Mouse (Mus musculus) liver, embryonic 14.5 days (tissue): ENCODE results near the gene Cdk2. TPM values are rescaled to one million over a fixed set of nuclear protein-coding genes. Genes with fewer than 3 reads are reported as not detected.

Experiments used
- ATAC-seq: fragments of 200-750 bp; cut with Nextera tagmentation; 2 replicates; pipeline ENCODE4 v1.8.0; 2017; ENCODE audit warnings: moderate number of reproducible peaks, mild to moderate bottlenecking, moderate library complexity; ENCODE audit not compliant: insufficient read depth
- DNase-seq, 3 experiments: peaks; one replicate each; pipeline ENCODE4 v3.0.0-alpha.2; 2012 to 2013; ENCODE audit warnings: low read depth in 3 of 3, low spot score in 3 of 3
- H3K27ac ChIP-seq: fragments of 300-500 bp; sonication (generic); 2 replicates; pipeline ENCODE4 v1.5.1; 2014; ENCODE audit warnings: moderate library complexity, mild to moderate bottlenecking, control low read depth, inconsistent platforms
- H3K27me3 ChIP-seq: fragments of 300-500 bp; sonication (generic); 2 replicates; pipeline ENCODE4 v1.6.1; 2014; ENCODE audit warnings: mild to moderate bottlenecking, low read length, moderate library complexity; ENCODE audit not compliant: control insufficient read depth, insufficient read depth
- H3K36me3 ChIP-seq: fragments of 300-500 bp; sonication (generic); replicated peaks from 2 replicates; pipeline ENCODE4 v1.6.1; 2014; ENCODE audit warnings: low read depth; ENCODE audit not compliant: control insufficient read depth, insufficient read depth
- H3K4me1 ChIP-seq, 2 experiments: fragments of 200-500 bp in 1 of 2; fragments of 300-500 bp in 1 of 2; sonication (generic) in 1 of 2; replicated peaks; 2 replicates each; pipeline ENCODE4 v1.6.1; 2012 to 2014; ENCODE audit warnings: antibody characterized with exemption in 1 of 2, inconsistent platforms in 1 of 2, low read length in 1 of 2; ENCODE audit not compliant: control insufficient read depth in 2 of 2, insufficient read depth in 2 of 2
- H3K4me2 ChIP-seq: fragments of 300-500 bp; sonication (generic); 2 replicates; pipeline ENCODE4 v1.6.1; 2014; ENCODE audit warnings: low read depth, mild to moderate bottlenecking, control low read depth, moderate library complexity
- H3K4me3 ChIP-seq, 2 experiments: fragments of 200-500 bp in 1 of 2; fragments of 300-500 bp in 1 of 2; sonication (generic) in 1 of 2; 2 replicates each; pipeline ENCODE4 v1.5.1; 2012 to 2014; ENCODE audit warnings: low read depth in 2 of 2, low read length in 2 of 2, mild to moderate bottlenecking in 2 of 2, control low read depth in 1 of 2, inconsistent platforms in 1 of 2, moderate library complexity in 1 of 2; ENCODE audit not compliant: insufficient read depth in 1 of 2
- H3K9ac ChIP-seq: fragments of 300-500 bp; sonication (generic); replicated peaks from 2 replicates; pipeline ENCODE4 v1.6.1; 2014; ENCODE audit warnings: mild to moderate bottlenecking, control low read depth, moderate library complexity
- H3K9me3 ChIP-seq: fragments of 300-500 bp; sonication (generic); 2 replicates; pipeline ENCODE4 v1.6.1; 2016; ENCODE audit warnings: low read length, mixed read lengths; ENCODE audit not compliant: control insufficient read depth
- CTCF ChIP-seq: IDR thresholded peaks from 2 replicates; pipeline ENCODE4 v1.5.1; 2016; ENCODE audit warnings: antibody characterized with exemption, low read depth, control low read depth
- EP300 ChIP-seq: IDR thresholded peaks from 2 replicates; pipeline ENCODE4 v1.6.1; 2016; ENCODE audit warnings: antibody characterized with exemption, low read depth
- WGBS: fragments of 180-500 bp; shearing (Covaris S2); extraction: QIAGEN DNeasy Blood & Tissue Kit; methylation state at CpG from one replicate; pipeline ENCODE4 v1.1.7; 2014; ENCODE audit not compliant: insufficient replicate concordance; 5-methylcytosine and 5-hydroxymethylcytosine counted together
- polyA plus RNA-seq, 2 experiments: library from polyadenylated mRNA; depleted of rRNA in 1 of 2; stranded (reverse) in 1 of 2; unstranded in 1 of 2; fragments of >200 nt; fragmentation: Nextera tagmentation in 1 of 2; extraction: Ambion mirVana in 1 of 2; gene quantifications; 2 replicates each; pipeline versions ENCODE4 v1.2.1 to v1.2.3; 2012 to 2014

The Cdk2 gene
- polyA plus RNA-seq, 2 experiments: 40.7 to 51.8 TPM

- Histone ChIP-seq H3K27ac (peak within 1 kb of the TSS; percentile 87), H3K4me1 (peaks cover 14 to 28% of the 10 kb centered on the region in 2 experiments)
- WGBS: 19% methylated on average over 4 of the region's 4 CpGs
Observed at GRCm38 (mm10) chr10:128703895-128704294, 936 bp downstream of the Cdk2 start, which contains the start of gene Pmel. Gene Pmel, plus strand, starts transcription at chr10:128704195.

GRCm38 (mm10) chr10:128702328-128703007 lies 2.4 kb downstream of the Cdk2 start:
- no peaks in the 10 kb centered on the region for H3K9me3 ChIP-seq
- H3K27me3 ChIP-seq: no peaks in the 10 kb centered on the region
- H3K9ac ChIP-seq: no peak overlapping the region
- H3K36me3 ChIP-seq: peaks cover 51% of the 10 kb centered on the region
- DNase-seq (no peak), ATAC-seq (no peak)
- no peak overlapping the region for H3K27ac ChIP-seq
- H3K4me3 ChIP-seq: no peak overlapping the region
- H3K4me1 ChIP-seq: peaks cover 14 to 30% of the 10 kb centered on the region in 2 experiments
- H3K4me2 ChIP-seq: peak overlapping the region; percentile 91; the same call in 1 of the 2 replicates
- TF ChIP-seq CTCF (no peak), EP300 (no peak)
- 54% methylated on average over 6 of the region's 6 CpGs for WGBS

More at GRCm38 (mm10) chr10:128703895-128704294, 936 bp downstream of the Cdk2 start, which contains the start of gene Pmel:
- no peaks in the 10 kb centered on the region for H3K9me3 ChIP-seq
- peaks cover 43% of the 10 kb centered on the region for H3K36me3 ChIP-seq
- H3K27me3 ChIP-seq: no peaks in the 10 kb centered on the region
- DNase-seq (no peak), ATAC-seq (no peak)
- peak within 1 kb of the TSS; percentile 92 to 94 for H3K4me3 ChIP-seq
- peak within 1 kb of the TSS; percentile 91 for H3K4me2 ChIP-seq
- no peak for TF ChIP-seq CTCF
- TF ChIP-seq EP300: no peak
- H3K9ac ChIP-seq: peak within 1 kb of the TSS; percentile 96

- WGBS: 82% methylated on average over 5 of the region's 5 CpGs
- Histone ChIP-seq H3K36me3 (peaks cover 51% of the 10 kb centered on the region), H3K4me3 (no peak overlapping the region)
Observed at GRCm38 (mm10) chr10:128700712-128701111, 4.1 kb downstream of the Cdk2 start.

GRCm38 (mm10) chr10:128699611-128700010 lies 5.2 kb downstream of the Cdk2 start:
- Histone ChIP-seq H3K27me3 (no peaks in the 10 kb centered on the region), H3K9ac (no peak overlapping the region), H3K27ac (no peak overlapping the region), H3K36me3 (peaks cover 51% of the 10 kb centered on the region), H3K4me3 (no peak overlapping the region), H3K4me1 (peaks cover 11 to 33% of the 10 kb centered on the region in 2 experiments), H3K9me3 (no peaks in the 10 kb centered on the region), H3K4me2 (no peak overlapping the region)
- ATAC-seq (no peak), DNase-seq (no peak)
- TF ChIP-seq EP300 (no peak), CTCF (no peak)
- 41% methylated on average over 11 of the region's 11 CpGs for WGBS

More at GRCm38 (mm10) chr10:128700712-128701111, 4.1 kb downstream of the Cdk2 start:
- H3K27ac ChIP-seq: no peak overlapping the region
- H3K4me1 ChIP-seq: peaks cover 17 to 34% of the 10 kb centered on the region in 2 experiments
- no peaks in the 10 kb centered on the region for H3K9me3 ChIP-seq
- no peak overlapping the region for H3K4me2 ChIP-seq
- DNase-seq (no peak), ATAC-seq (no peak)
- TF ChIP-seq EP300 (no peak), CTCF (no peak)
- H3K27me3 ChIP-seq: no peaks in the 10 kb centered on the region
- no peak overlapping the region for H3K9ac ChIP-seq

GRCm38 (mm10) chr10:128699006-128699405 lies 5.8 kb downstream of the Cdk2 start:
- H3K4me3 ChIP-seq: no peak overlapping the region
- no peak overlapping the region for H3K4me2 ChIP-seq
- no peaks in the 10 kb centered on the region for H3K9me3 ChIP-seq
- DNase-seq: no peak
- peaks cover 11 to 33% of the 10 kb centered on the region in 2 experiments for H3K4me1 ChIP-seq
- 75% methylated on average over 5 of the region's 5 CpGs for WGBS
- no peak for ATAC-seq
- TF ChIP-seq CTCF (no peak), EP300 (no peak)
- no peaks in the 10 kb centered on the region for H3K27me3 ChIP-seq
- no peak overlapping the region for H3K27ac ChIP-seq
- H3K36me3 ChIP-seq: peaks cover 51% of the 10 kb centered on the region
- no peak overlapping the region for H3K9ac ChIP-seq
